Mouse (Mus musculus): ENCODE measurements at regions not wholly inside any gene's neighbourhood (a gene's known extent, or its start where the extent isn't known, plus 50 kb on each side); places are given as distances from the start of the nearest gene placed in this dataset.

- DNase-seq (ENCODE audit: low read depth, low spot score), result peak; percentile 67
Measured at GRCm38 (mm10) chr3:155470742-155471141, 377.5 kb downstream of the Lrriq3 start.

GRCm38 (mm10) chr3:155485487-155485886 is 392.3 kb downstream of the Lrriq3 start:
- DNase-seq (ENCODE audit: low read depth, low spot score), result no peak

GRCm38 (mm10) chr3:155487877-155488537 is 394.8 kb downstream of the Lrriq3 start:
- no peak for DNase-seq (ENCODE audit: low read depth, low spot score)

GRCm38 (mm10) chr3:155490670-155491069 is 397.4 kb downstream of the Lrriq3 start:
- DNase-seq (ENCODE audit: low read depth, low spot score), result no peak

GRCm38 (mm10) chr3:155510161-155510857 is 417.1 kb downstream of the Lrriq3 start:
- no peak for DNase-seq (ENCODE audit: low read depth, low spot score)

GRCm38 (mm10) chr3:155513885-155514284 is 420.7 kb downstream of the Lrriq3 start:
- DNase-seq (ENCODE audit: low read depth, low spot score), result no peak

- no peak for DNase-seq (ENCODE audit: low read depth, low spot score)
Measured at GRCm38 (mm10) chr3:155529312-155529711, 436.1 kb downstream of the Lrriq3 start.

GRCm38 (mm10) chr3:155530811-155531210 is 437.6 kb downstream of the Lrriq3 start:
- DNase-seq (ENCODE audit: low read depth, low spot score), result peak; percentile 23

- DNase-seq (ENCODE audit: low read depth, low spot score), result peak; percentile 33
Measured at GRCm38 (mm10) chr3:155532075-155532474, 438.8 kb downstream of the Lrriq3 start.

GRCm38 (mm10) chr3:155548204-155548603 is 455.0 kb downstream of the Lrriq3 start:
- DNase-seq (ENCODE audit: low read depth, low spot score), result no peak

GRCm38 (mm10) chr3:155577111-155577510 is 483.9 kb downstream of the Lrriq3 start:
- peak; percentile 10 for DNase-seq (ENCODE audit: low read depth, low spot score)

GRCm38 (mm10) chr3:155604001-155604400 is 510.8 kb downstream of the Lrriq3 start:
- DNase-seq (ENCODE audit: low read depth, low spot score), result no peak
